Mouse (Mus musculus) embryonic facial prominence, embryonic 14.5 days (tissue): ENCODE data around the gene Tfb1m. TPM values are rescaled to one million over a fixed set of nuclear protein-coding genes. Genes with fewer than 3 reads are reported as not detected.

Source experiments
- ATAC-seq: fragments of 200-750 bp; cut with Nextera tagmentation; 2 replicates; pipeline ENCODE4 v1.8.0; 2017; ENCODE audit warnings: low read depth, moderate number of reproducible peaks, moderate TSS enrichment
- DNase-seq: peaks from one replicate; pipeline ENCODE4 v3.0.0-alpha.2; 2015; ENCODE audit warnings: low spot score
- H3K27ac ChIP-seq: fragments of 300-500 bp; sonication (generic); replicated peaks from 2 replicates; pipeline ENCODE4 v1.5.1; 2014; ENCODE audit warnings: low read depth, mild to moderate bottlenecking, low read length, moderate library complexity
- H3K27me3 ChIP-seq: fragments of 300-500 bp; sonication (generic); replicated peaks from 2 replicates; pipeline ENCODE4 v1.6.1; 2014; ENCODE audit warnings: low read length; ENCODE audit not compliant: control insufficient read depth, insufficient read depth
- H3K36me3 ChIP-seq: fragments of 300-500 bp; sonication (generic); 2 replicates; pipeline ENCODE4 v1.6.1; 2014; ENCODE audit warnings: low read length, mixed read lengths; ENCODE audit not compliant: control insufficient read depth, insufficient read depth
- H3K4me1 ChIP-seq: fragments of 300-500 bp; sonication (generic); 2 replicates; pipeline ENCODE4 v1.6.1; 2014; ENCODE audit warnings: antibody characterized with exemption, low read length; ENCODE audit not compliant: control insufficient read depth, insufficient read depth
- H3K4me2 ChIP-seq: fragments of 300-500 bp; sonication (generic); 2 replicates; pipeline ENCODE4 v1.6.1; 2014; ENCODE audit warnings: low read depth, mild to moderate bottlenecking, low read length, moderate library complexity, mixed read lengths
- H3K4me3 ChIP-seq: fragments of 300-500 bp; sonication (generic); 2 replicates; pipeline ENCODE4 v1.5.1; 2014; ENCODE audit warnings: low read depth, mild to moderate bottlenecking, low read length
- H3K9ac ChIP-seq: fragments of 300-500 bp; sonication (generic); 2 replicates; pipeline ENCODE4 v1.6.1; 2014; ENCODE audit warnings: low read depth, mild to moderate bottlenecking, low read length, moderate library complexity, mixed read lengths
- H3K9me3 ChIP-seq: fragments of 300-500 bp; sonication (generic); 2 replicates; pipeline ENCODE4 v1.6.1; 2016; ENCODE audit warnings: low read length; ENCODE audit not compliant: control insufficient read depth
- whole genome bisulfite sequencing: fragments of 180-500 bp; shearing (Covaris S2); extraction: QIAGEN DNeasy Blood & Tissue Kit; methylation state at CpG from one replicate; pipeline ENCODE4 v1.1.7; 2014; 5-methylcytosine and 5-hydroxymethylcytosine counted together
- polyA plus RNA-seq: library from polyadenylated mRNA; unstranded; fragments of >200 nt; fragmentation: Nextera tagmentation; extraction: Ambion mirVana; gene quantifications from 2 replicates; pipeline ENCODE4 v1.2.1, GENCODE M21; 2014

Tfb1m gene
- polyA plus RNA-seq = 16.5 and 17.0 TPM in 2 replicates

DNA sequence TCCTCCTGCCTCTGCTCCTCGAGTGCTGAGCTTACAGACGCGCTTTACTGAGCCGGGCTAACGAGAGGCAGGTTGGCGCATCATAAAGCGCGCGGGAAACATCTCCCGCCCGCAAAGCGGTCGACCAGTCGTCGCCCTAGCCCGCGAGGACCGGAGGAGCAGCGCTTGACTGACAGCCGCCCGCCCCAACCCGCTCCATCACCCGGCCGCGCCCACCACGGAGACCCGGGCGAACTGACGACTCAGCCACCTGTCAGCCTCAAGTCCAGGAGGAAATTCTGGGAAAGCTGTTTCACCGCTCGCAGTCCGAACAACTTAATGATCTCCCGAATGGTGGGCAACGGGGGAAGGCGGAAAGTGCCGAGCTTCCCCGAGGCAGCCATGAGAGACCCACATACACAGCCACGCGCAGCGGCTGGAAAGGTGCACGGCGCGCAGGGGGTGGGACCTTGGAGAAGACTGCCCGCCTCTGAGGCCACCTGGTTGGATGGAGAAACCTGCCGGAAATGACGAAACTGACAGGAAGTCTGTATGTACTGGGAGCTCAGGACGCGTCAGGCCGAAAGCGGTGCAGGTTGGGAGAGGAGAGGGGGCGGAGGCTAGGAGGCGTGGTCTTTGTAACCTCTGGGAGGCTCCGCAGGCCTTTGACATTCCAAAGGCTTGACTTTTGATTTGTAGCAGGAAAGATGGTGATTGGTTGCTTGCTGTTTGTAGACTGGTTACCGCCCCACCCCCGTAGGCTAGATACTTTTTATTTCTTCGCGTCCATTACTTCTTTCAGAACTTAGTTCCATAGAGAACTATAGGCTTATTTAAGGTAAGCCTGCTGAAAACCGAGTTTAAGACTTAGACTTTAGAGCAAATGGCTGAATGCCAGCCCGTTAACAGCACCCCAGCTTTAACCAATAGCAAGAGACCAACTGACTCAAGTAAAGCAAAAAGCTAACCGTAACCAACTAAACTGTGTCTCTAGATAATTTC lies at the start of gene Tfb1m:
Gene Tfb1m (minus strand): TSS at position 451 of the 981 bp plus-strand sequence.
- Histone ChIP-seq H3K27me3 (no peaks in the 10 kb centered on the region), H3K9ac (peak within 1 kb of the TSS; percentile 76), H3K4me1 (peaks cover 7% of the 10 kb centered on the region; the same call in 1 of the 2 replicates), H3K4me3 (peak within 1 kb of the TSS; percentile 58), H3K9me3 (no peaks in the 10 kb centered on the region), H3K36me3 (0 out of 2 replicates have a peak, but pooled peaks cover 4% of the 10 kb centered on the region), H3K27ac (peak within 1 kb of the TSS; percentile 91), H3K4me2 (peak within 1 kb of the TSS; percentile 71)
- peak; percentile 100 for DNase-seq
- ATAC-seq = peak; percentile 100
- WGBS = under 1% methylated on average over 59 of the region's 60 CpGs

DNA sequence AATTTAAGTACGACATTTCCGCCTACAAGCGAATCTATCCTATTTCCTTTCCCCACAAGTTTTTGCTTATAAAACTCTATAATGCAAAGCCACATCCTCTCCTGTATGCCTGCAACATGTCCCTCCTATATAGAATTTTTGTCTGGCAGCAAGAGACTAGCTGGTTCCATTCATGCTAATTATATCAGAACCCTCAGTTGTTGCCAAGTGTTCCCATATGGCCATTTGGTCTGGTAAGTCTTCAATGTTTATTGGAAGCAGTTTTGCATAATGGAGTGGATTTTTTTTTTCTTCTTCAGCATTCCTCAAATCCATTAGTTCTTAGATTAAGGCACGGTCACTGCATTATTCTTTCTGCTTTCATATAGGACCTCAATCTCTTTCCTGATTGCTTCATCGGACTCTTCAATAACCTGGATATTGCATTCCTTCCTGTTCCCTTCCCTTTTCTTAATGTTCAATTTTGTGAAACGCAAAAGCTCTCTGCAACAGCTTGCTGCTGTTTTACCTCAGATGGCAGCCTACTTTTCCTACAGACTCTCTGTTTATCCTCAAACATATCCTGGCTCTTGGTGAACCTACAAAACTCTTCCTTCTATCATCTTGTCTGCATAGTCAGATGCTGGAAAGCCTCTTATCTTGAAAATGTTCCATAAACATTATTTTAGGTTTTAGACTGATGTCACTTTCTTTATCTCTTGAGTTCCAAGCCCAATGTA lies 45.5 kb upstream of the Tfb1m start:
- Histone ChIP-seq H3K36me3 (no peaks in the 10 kb centered on the region), H3K4me1 (no peaks in the 10 kb centered on the region), H3K27ac (no peak overlapping the region), H3K4me3 (no peak overlapping the region), H3K27me3 (no peaks in the 10 kb centered on the region), H3K9ac (no peak overlapping the region), H3K9me3 (no peaks in the 10 kb centered on the region), H3K4me2 (no peak overlapping the region)
- ATAC-seq = no peak
- WGBS = 60% methylated on average over 6 of the region's 6 CpGs
- DNase-seq = peak; percentile 57

DNA sequence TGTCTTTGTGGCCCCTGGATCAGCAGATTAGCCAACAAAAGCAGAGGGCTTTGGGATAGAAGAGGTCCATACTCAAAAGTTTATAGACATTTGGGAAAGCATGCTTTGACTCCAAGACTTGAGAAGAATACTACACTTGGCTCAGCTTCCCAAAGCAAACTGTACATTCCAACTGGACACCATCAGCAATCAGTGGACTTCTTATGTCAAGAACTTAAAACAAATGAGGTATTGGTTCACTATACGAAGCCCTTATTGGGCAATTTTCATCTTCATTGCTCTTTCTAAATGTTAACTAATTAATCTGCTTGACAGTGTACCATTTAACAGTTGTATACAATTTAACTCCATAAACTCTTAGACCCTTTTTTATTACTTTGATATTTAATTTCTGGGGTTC lies 40.8 kb upstream of the Tfb1m start:
- H3K36me3 ChIP-seq = no peaks in the 10 kb centered on the region
- WGBS = 78% methylated on average over 1 of the region's 1 CpGs
- H3K9ac ChIP-seq = no peak overlapping the region
- no peaks in the 10 kb centered on the region; the same call in 1 of the 2 replicates for H3K4me1 ChIP-seq
- no peak for DNase-seq
- H3K4me2 ChIP-seq = no peak overlapping the region
- H3K27ac ChIP-seq = no peak overlapping the region
- H3K27me3 ChIP-seq = no peaks in the 10 kb centered on the region
- H3K4me3 ChIP-seq = no peak overlapping the region
- no peak for ATAC-seq
- H3K9me3 ChIP-seq = no peaks in the 10 kb centered on the region

DNA sequence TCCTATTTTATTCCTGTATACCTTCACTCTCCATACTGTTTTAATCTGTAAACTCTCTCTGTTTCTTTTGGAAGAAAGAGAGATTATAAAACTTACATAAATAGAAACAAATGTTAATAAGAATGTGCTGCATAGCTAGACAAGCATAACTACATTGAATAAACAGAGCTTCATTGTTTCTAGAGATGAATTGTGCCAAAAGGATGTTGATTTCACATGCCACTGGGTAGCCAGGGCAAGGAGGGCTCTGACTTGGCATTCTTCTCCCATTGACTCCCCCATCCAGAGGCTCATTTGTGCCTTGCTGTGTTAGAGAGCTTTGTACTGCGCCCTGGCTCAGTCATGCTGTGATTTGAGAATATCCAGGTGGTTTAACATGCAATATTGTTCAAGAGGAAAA lies 40.3 kb upstream of the Tfb1m start:
- Histone ChIP-seq H3K4me3 (no peak overlapping the region), H3K9ac (no peak overlapping the region), H3K4me2 (no peak overlapping the region), H3K36me3 (no peaks in the 10 kb centered on the region), H3K4me1 (no peaks in the 10 kb centered on the region; the same call in 1 of the 2 replicates), H3K9me3 (no peaks in the 10 kb centered on the region), H3K27me3 (no peaks in the 10 kb centered on the region), H3K27ac (0 out of 2 replicates have a peak overlapping the region, but pooled peaks have one; percentile 10)
- WGBS = 57% methylated on average over 1 of the region's 1 CpGs
- no peak for ATAC-seq
- peak; percentile 16 for DNase-seq

DNA sequence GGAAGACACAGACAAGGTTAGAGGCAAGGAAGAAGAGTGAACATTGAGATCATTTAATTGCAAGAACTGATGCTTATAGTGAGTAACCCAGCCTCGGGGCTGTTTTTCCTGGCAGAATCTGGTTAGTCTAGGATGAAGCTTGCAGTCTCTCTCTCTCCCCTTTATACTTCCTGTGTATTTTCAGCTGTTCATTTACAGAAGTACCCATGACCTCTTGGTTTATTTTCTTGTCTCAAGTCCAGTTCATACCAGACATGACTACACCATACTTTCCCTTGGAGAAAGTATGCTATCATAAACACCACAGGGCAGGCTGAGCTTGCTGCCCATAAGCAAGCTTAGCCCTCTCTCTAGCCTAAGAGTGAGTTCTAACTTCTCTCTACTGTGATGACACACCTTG lies 39.5 kb upstream of the Tfb1m start:
- Histone ChIP-seq H3K9me3 (no peaks in the 10 kb centered on the region), H3K36me3 (no peaks in the 10 kb centered on the region), H3K4me2 (no peak overlapping the region), H3K27ac (0 out of 2 replicates have a peak overlapping the region, but pooled peaks have one; percentile 29), H3K4me3 (no peak overlapping the region), H3K9ac (no peak overlapping the region), H3K4me1 (no peaks in the 10 kb centered on the region; the same call in 1 of the 2 replicates), H3K27me3 (no peaks in the 10 kb centered on the region)
- 53% methylated on average over 1 of the region's 1 CpGs for WGBS
- DNase-seq (peak; percentile 59), ATAC-seq (peak; percentile 30; the same call in 1 of the 2 replicates)

DNA sequence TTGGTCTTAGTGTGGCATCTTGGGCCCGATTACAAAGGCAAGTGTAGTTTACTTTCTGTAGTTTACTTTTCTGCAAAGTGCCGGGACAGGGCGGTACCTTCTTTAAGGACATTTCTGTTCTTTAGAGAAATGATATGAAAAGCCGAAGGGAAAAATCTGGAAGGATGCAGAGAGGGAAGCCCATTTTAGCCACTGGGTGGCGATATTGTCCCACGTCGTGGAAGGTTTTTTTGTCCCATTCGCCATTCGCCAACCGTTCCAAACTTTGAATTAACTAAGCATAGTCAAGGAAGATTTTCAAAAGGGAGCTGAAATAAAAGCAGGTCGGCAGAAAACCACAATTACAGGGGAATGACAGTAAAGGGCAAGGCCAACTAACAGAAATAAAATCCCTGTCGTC lies 13.3 kb upstream of the Tfb1m start:
- WGBS = 5% methylated on average over 12 of the region's 12 CpGs
- no peaks in the 10 kb centered on the region for H3K36me3 ChIP-seq
- no peaks in the 10 kb centered on the region for H3K9me3 ChIP-seq
- no peak overlapping the region for H3K4me3 ChIP-seq
- no peak for ATAC-seq
- no peak overlapping the region for H3K27ac ChIP-seq
- H3K4me2 ChIP-seq = peak overlapping the region; percentile 41
- peak; percentile 84 for DNase-seq
- H3K4me1 ChIP-seq = no peaks in the 10 kb centered on the region
- H3K9ac ChIP-seq = no peak overlapping the region
- no peaks in the 10 kb centered on the region for H3K27me3 ChIP-seq

DNA sequence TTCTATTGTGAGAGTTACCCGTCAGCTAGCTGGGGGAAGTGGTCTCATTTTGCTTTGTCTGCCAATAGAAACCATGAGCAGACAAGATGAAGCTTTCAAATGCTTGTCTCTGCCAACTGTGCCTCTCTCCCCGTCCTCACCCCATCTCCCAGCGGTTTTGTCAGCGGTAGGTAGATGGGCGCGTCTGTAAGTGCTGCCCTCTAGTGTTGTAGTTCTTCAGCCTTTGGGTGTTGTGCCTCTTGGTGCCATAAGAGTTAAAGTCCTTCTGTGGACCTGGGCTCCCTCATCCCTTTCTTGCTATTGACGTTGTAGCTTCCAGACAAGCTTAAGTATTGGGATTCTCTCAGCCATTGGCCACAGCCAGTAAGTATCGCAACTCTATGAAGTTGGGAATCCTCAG lies 4.8 kb upstream of the Tfb1m start:
- no peak for ATAC-seq
- no peak overlapping the region for H3K9ac ChIP-seq
- no peak overlapping the region for H3K4me3 ChIP-seq
- H3K4me1 ChIP-seq = peaks cover 4% of the 10 kb centered on the region; the same call in 1 of the 2 replicates
- DNase-seq = no peak
- H3K27ac ChIP-seq = no peak overlapping the region
- no peaks in the 10 kb centered on the region for H3K36me3 ChIP-seq
- H3K4me2 ChIP-seq = no peak overlapping the region
- H3K9me3 ChIP-seq = no peaks in the 10 kb centered on the region
- 55% methylated on average over 8 of the region's 8 CpGs for WGBS
- H3K27me3 ChIP-seq = no peaks in the 10 kb centered on the region

DNA sequence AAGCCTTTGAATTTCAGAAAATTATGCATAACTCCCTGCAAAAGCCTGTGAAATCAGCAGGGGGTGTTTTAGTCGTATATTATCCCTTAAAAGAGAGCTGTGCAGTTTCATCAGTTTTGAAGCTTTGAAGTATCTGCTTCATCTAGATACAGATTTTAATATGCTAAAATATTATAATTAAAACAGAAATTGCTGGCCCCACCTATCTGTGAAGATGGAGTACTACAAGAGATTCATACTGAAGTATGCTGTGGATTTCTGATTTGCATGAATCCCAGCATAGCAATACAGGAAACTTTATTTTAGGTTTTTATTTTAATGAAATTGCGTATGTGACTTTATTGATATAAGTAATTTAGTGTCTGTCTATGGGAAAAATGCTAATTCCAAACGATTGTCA lies 3.0 kb upstream of the Tfb1m start:
- ATAC-seq = no peak
- no peak overlapping the region for H3K9ac ChIP-seq
- H3K4me2 ChIP-seq = no peak overlapping the region
- no peak overlapping the region for H3K4me3 ChIP-seq
- H3K4me1 ChIP-seq = peaks cover 7% of the 10 kb centered on the region; the same call in 1 of the 2 replicates
- no peaks in the 10 kb centered on the region for H3K27me3 ChIP-seq
- no peaks in the 10 kb centered on the region for H3K36me3 ChIP-seq
- no peak overlapping the region for H3K27ac ChIP-seq
- no peaks in the 10 kb centered on the region for H3K9me3 ChIP-seq
- no peak for DNase-seq
- 72% methylated on average over 3 of the region's 3 CpGs for WGBS
